Mouse (Mus musculus) midbrain, embryonic 15.5 days (tissue): ENCODE data around the gene Thap3. TPM values are rescaled to one million over a fixed set of nuclear protein-coding genes. Genes with fewer than 3 reads are reported as not detected.

ENCODE experiments used
- ATAC-seq: fragments of 200-750 bp; cut with Nextera tagmentation; replicated peaks from 2 replicates; pipeline ENCODE4 v1.8.0; 2017; ENCODE audit warnings: moderate TSS enrichment
- H3K27ac ChIP-seq: fragments of 300-500 bp; sonication (generic); 2 replicates; pipeline ENCODE4 v1.5.1; 2015; ENCODE audit warnings: mild to moderate bottlenecking, inconsistent platforms
- H3K27me3 ChIP-seq: fragments of 300-500 bp; sonication (generic); replicated peaks from 2 replicates; pipeline ENCODE4 v1.6.1; 2015; ENCODE audit warnings: inconsistent platforms
- H3K36me3 ChIP-seq: fragments of 300-500 bp; sonication (generic); replicated peaks from 2 replicates; pipeline ENCODE4 v1.6.1; 2015; ENCODE audit warnings: inconsistent platforms
- H3K4me1 ChIP-seq: fragments of 300-500 bp; sonication (generic); 2 replicates; pipeline ENCODE4 v1.6.1; 2015; ENCODE audit warnings: inconsistent platforms
- H3K4me2 ChIP-seq: fragments of 300-500 bp; sonication (generic); 2 replicates; pipeline ENCODE4 v1.6.1; 2015; ENCODE audit warnings: inconsistent platforms, mild to moderate bottlenecking, moderate library complexity
- H3K4me3 ChIP-seq: fragments of 300-500 bp; sonication (generic); 2 replicates; pipeline ENCODE4 v1.5.1; 2015; ENCODE audit warnings: mild to moderate bottlenecking, inconsistent platforms
- H3K9ac ChIP-seq: fragments of 300-500 bp; sonication (generic); 2 replicates; pipeline ENCODE4 v1.6.1; 2015; ENCODE audit warnings: mild to moderate bottlenecking, inconsistent platforms
- H3K9me3 ChIP-seq: fragments of 300-500 bp; sonication (generic); 2 replicates; pipeline ENCODE4 v1.6.1; 2016; ENCODE audit warnings: inconsistent platforms
- WGBS: fragments of 180-500 bp; shearing (Covaris S2); methylation state at CpG from one replicate; pipeline ENCODE4 v1.1.7; 2015; ENCODE audit warnings: mixed read lengths; 5-methylcytosine and 5-hydroxymethylcytosine counted together
- polyA plus RNA-seq: library from polyadenylated mRNA; unstranded; fragments of >200 nt; fragmentation: Nextera tagmentation; extraction: Ambion mirVana; gene quantifications from 2 replicates; pipeline ENCODE4 v1.2.1, GENCODE M21; 2015

The Thap3 gene
- polyA plus RNA-seq, 1 experiment from 2014 or later: 38.3 TPM

DNA sequence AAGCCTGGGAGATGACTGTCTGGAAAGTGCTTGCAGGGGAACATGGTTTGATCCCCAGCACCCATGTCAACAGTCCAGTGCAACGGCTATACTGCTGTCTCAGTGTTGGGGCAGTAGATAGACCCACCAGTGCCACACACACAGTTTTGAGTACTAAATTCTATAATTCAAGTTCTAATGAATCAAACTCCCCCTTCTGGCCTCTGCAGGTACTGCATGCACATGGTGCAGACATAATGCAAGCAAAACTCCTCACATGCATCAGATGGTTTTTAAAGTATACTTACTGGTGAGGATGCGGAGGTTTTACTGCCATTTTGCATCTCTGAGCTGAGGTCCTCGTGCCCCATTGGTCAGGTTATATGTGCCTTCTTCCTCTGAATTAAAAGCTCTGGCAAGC, 13.4 kb downstream of the Thap3 start:
- ATAC-seq: no peak
- no peak overlapping the region for H3K9ac ChIP-seq
- no peaks in the 10 kb centered on the region for H3K9me3 ChIP-seq
- H3K27me3 ChIP-seq: no peaks in the 10 kb centered on the region
- H3K4me2 ChIP-seq: no peak overlapping the region
- no peaks in the 10 kb centered on the region; the same call in 1 of the 2 replicates for H3K4me1 ChIP-seq
- no peak overlapping the region for H3K27ac ChIP-seq
- 98% methylated on average over 3 of the region's 3 CpGs for WGBS
- no peak overlapping the region for H3K4me3 ChIP-seq
- H3K36me3 ChIP-seq: peaks cover 30% of the 10 kb centered on the region

DNA sequence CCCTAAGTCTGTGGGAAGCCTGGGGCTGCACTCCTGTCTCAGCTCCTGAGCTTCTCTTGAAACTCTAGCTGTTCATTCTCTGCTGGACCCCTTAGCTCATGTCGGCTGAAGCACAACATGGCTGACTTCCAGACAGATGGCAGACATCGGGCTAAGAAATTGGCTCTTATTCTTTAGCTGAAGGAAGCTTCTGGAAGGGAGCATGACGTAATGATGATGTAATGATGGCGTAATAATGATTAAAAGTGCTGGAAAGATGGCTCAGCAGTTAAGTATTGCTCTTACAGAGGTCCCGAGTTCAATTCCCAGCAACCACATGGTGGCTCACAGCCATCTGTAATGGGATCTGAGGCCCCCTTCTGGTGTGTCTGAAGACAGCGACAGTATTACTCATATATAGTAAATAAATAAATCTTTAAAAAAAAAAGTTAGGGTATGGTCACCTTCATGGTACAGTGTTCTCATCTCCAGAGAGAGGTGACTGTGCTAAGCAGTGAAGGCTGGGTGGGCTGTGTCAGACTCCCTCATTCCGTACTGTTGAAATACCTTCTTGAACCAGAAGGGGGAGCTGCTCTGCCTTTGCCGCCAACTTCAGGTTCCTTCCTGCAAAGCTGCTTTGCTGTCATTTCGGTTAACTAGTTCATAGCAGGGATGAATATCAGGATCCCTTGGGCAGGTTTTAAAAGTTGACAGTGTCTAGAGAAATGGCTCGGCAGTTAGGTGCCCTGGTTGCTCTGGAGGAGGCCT, 16.4 kb downstream of the Thap3 start:
- ATAC-seq: no peak
- peaks cover 24% of the 10 kb centered on the region; the same call in 1 of the 2 replicates for H3K36me3 ChIP-seq
- no peaks in the 10 kb centered on the region for H3K27me3 ChIP-seq
- no peaks in the 10 kb centered on the region for H3K9me3 ChIP-seq
- no peak overlapping the region for H3K9ac ChIP-seq
- H3K27ac ChIP-seq: no peak overlapping the region
- no peaks in the 10 kb centered on the region for H3K4me1 ChIP-seq
- no peak overlapping the region for H3K4me2 ChIP-seq
- no peak overlapping the region for H3K4me3 ChIP-seq
- WGBS: 69% methylated on average over 10 of the region's 10 CpGs

DNA sequence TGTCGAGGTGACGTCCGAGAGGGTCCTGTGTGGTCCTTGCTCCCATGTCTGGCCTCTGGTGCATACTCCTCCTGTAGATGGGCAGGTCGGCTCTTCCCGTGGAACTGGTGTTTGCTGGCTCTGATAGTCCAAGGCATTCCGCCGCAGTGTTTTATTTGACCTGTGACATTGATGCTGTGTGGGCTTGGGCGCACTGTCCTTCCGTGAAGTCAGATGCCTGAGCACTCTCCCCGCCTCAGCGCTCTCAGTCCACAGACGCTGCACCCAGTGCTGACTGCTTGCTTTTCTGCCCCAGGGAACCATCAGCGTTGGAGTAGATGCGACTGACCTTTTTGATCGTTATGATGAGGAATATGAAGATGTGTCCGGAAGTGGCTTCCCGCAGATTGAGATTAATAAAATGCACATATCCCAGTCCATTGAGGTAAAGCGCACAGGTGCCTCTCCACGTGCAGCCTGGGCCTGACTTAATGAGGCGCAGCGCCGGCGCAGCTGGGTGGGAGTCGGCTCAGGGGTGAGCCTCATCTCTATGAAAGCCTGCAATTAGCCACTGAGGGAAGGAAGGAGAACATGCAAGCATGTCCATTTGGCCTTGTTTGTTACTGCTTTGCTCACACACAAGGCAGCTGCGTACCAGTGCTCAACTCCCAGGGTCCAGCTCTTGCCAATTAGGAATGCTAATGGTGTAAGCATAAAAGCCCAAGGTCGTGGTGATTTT, 20.4 kb downstream of the Thap3 start:
- H3K36me3 ChIP-seq: peaks cover 11% of the 10 kb centered on the region; the same call in 1 of the 2 replicates
- no peak for ATAC-seq
- no peaks in the 10 kb centered on the region for H3K27me3 ChIP-seq
- 79% methylated on average over 26 of the region's 26 CpGs for WGBS
- H3K4me2 ChIP-seq: no peak overlapping the region
- H3K9me3 ChIP-seq: no peaks in the 10 kb centered on the region
- H3K4me3 ChIP-seq: no peak overlapping the region
- H3K9ac ChIP-seq: no peak overlapping the region
- H3K4me1 ChIP-seq: no peaks in the 10 kb centered on the region
- H3K27ac ChIP-seq: no peak overlapping the region

DNA sequence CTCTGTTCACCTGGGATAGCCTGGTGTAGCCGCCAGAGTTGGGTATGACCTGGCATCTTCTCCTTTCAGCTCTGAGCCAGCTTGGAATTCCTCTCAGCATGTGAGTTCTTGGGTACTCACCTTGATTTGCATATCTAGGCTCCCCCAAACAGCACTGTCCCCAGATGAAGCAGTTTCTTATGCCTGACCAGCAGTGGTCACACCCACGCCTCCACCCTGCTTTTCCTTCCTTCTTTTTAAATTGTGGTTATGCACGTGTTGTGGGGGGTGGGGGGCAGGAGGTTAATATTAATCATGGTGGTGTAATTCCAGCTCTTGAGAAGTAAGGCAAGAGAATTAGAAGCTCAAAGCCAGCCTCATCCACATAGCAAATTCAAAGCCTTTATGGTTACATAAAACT, 26.0 kb downstream of the Thap3 start:
- Histone ChIP-seq H3K9me3 (no peaks in the 10 kb centered on the region), H3K4me3 (no peak overlapping the region), H3K36me3 (peaks cover 15% of the 10 kb centered on the region; the same call in 1 of the 2 replicates), H3K9ac (no peak overlapping the region), H3K27me3 (no peaks in the 10 kb centered on the region), H3K27ac (no peak overlapping the region), H3K4me2 (no peak overlapping the region), H3K4me1 (no peaks in the 10 kb centered on the region)
- 96% methylated on average over 3 of the region's 3 CpGs for WGBS
- no peak for ATAC-seq

DNA sequence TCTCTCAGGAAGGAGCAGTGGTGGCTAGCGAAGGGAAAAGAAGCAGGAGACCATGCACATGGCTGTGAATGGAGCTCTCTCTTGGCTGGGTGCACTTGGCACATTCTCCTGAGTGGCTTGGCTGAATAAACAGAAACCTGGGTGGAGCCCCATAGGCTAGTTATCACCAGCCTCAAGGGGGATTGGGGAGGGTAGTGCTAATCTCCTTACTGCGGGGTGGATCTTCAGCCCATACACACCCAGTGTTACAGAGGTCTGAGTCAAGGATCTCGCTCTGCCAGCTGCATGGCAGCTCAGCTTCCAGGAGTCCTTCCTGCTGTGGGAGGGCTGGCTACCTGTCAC, 28.3 kb downstream of the Thap3 start:
- Histone ChIP-seq H3K4me1 (no peaks in the 10 kb centered on the region), H3K9ac (no peak overlapping the region), H3K9me3 (no peaks in the 10 kb centered on the region), H3K4me3 (no peak overlapping the region), H3K4me2 (no peak overlapping the region), H3K27ac (no peak overlapping the region), H3K27me3 (no peaks in the 10 kb centered on the region), H3K36me3 (peaks cover 31% of the 10 kb centered on the region)
- no peak for ATAC-seq
- WGBS: 79% methylated on average over 3 of the region's 3 CpGs

DNA sequence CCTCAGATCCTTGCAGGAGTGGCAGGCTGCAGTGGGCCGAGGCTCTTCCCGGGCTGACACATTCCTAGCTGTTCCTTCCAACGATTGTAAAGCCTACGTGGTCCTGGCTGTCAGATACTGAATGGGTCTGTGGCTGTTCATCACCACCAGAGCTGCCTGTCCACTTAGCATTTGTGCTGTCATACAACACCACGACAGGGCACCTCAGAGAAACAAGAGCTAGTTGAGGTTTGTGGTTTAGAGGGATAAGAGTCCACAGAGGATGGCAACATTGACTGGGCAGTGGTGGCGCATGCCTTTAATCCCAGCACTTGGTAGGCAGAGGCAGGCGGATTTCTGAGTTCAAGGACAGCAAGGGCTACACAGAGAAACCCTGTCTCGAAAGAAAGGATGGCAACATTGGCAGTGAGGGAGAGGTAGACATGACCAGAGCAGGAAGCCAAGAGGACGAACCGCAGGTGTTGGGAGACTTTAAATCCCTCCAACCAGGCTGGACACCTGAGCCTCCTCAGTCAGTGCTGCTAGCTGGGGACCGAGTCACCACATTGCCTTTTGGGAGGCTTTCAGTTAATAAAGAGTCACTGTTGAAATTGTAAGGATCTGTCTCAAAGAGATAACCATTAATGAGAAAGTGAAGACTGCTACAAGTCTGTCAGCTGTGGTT, 28.8 kb downstream of the Thap3 start:
- ATAC-seq: no peak
- 91% methylated on average over 11 of the region's 11 CpGs for WGBS
- Histone ChIP-seq H3K9ac (no peak overlapping the region), H3K27ac (no peak overlapping the region), H3K4me3 (no peak overlapping the region), H3K4me1 (no peaks in the 10 kb centered on the region), H3K36me3 (peaks cover 31% of the 10 kb centered on the region), H3K9me3 (no peaks in the 10 kb centered on the region), H3K27me3 (no peaks in the 10 kb centered on the region), H3K4me2 (no peak overlapping the region)

DNA sequence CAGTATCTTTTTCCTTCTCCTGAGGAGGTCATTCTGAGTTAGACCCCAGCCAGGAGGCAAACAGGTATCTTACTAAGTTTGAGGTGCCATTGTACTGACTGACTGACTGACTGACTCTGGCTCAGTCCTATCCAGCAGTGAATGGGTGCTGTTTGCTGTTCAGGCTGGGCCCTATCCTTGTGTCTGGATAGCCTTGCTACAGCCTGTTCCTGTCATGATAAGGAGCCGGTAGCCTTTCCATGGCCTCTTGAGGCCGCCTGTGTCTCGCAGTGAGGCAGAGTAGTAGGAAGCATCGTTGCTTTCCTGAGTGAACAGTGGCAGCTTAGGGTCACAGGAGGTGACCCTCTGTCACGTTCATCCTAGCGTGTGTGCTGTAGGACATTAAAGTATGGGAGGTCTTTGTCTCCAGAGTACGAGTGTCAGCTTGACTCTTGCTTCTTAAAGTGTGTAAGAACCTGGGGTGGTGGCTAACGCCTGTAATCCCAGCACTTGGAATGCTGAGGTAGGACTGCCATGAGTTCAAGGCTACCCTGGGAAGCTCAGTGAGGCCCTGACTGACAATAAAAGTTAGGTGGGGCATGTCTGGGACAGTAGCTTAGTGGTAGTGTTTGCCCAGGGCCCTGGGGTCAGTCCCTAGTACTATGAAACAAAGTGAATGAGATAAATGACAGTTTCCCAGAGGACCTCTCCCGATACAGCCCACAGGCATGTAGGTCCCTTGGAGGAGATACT, 31.0 kb downstream of the Thap3 start:
- Histone ChIP-seq H3K4me2 (no peak overlapping the region), H3K27ac (no peak overlapping the region), H3K27me3 (no peaks in the 10 kb centered on the region), H3K9me3 (no peaks in the 10 kb centered on the region), H3K4me3 (no peak overlapping the region), H3K4me1 (no peaks in the 10 kb centered on the region), H3K9ac (no peak overlapping the region), H3K36me3 (peaks cover 38% of the 10 kb centered on the region)
- 92% methylated on average over 9 of the region's 9 CpGs for WGBS
- no peak for ATAC-seq

DNA sequence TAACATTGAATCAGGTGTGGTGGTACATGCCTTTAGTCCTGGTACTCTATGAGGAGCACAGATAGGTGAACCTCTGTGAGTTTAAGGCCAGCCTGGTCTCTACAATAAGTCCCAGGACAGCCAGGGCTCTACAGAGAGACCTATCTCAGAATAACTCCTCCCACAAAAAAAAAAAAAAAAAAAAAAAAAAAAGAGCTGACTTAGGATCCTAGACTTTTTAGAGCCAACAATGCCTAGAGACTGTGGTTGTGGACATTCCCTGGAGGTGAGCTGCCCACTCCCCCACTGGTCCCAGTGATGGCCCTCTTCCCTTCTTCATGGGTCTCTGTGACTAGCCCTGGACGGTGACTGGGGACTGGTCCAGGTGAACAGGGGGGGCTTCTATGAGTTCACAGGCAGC, 33.0 kb downstream of the Thap3 start:
- Histone ChIP-seq H3K4me1 (no peaks in the 10 kb centered on the region), H3K4me3 (no peak overlapping the region), H3K9ac (no peak overlapping the region), H3K4me2 (no peak overlapping the region), H3K27ac (no peak overlapping the region), H3K36me3 (peaks cover 38% of the 10 kb centered on the region), H3K27me3 (no peaks in the 10 kb centered on the region), H3K9me3 (no peaks in the 10 kb centered on the region)
- 91% methylated on average over 1 of the region's 1 CpGs for WGBS
- no peak for ATAC-seq

DNA sequence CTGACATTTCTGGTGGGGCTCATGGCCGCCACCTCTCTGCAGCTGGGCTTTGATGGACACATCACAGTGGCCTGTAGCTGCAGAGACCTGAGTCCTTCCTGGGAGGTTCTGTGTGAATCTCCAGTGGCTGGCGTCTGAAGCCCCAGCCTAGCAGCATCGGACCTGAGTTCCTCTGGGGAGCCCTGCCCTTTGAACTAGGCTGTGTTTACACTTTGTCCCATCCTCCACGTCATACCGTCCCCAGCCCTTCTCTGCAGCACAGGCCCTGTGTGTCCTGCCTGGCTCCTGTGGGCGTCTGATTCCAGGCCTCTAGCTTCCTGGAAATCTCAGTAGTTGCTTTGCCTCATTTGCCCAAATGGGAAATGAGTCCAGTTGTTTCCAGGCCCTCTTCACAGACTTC, 35.6 kb downstream of the Thap3 start:
- Histone ChIP-seq H3K9ac (no peak overlapping the region), H3K9me3 (no peaks in the 10 kb centered on the region), H3K27ac (no peak overlapping the region), H3K27me3 (no peaks in the 10 kb centered on the region), H3K4me3 (no peak overlapping the region), H3K36me3 (peaks cover 32% of the 10 kb centered on the region), H3K4me2 (no peak overlapping the region), H3K4me1 (no peaks in the 10 kb centered on the region)
- WGBS: 92% methylated on average over 6 of the region's 6 CpGs
- ATAC-seq: no peak

DNA sequence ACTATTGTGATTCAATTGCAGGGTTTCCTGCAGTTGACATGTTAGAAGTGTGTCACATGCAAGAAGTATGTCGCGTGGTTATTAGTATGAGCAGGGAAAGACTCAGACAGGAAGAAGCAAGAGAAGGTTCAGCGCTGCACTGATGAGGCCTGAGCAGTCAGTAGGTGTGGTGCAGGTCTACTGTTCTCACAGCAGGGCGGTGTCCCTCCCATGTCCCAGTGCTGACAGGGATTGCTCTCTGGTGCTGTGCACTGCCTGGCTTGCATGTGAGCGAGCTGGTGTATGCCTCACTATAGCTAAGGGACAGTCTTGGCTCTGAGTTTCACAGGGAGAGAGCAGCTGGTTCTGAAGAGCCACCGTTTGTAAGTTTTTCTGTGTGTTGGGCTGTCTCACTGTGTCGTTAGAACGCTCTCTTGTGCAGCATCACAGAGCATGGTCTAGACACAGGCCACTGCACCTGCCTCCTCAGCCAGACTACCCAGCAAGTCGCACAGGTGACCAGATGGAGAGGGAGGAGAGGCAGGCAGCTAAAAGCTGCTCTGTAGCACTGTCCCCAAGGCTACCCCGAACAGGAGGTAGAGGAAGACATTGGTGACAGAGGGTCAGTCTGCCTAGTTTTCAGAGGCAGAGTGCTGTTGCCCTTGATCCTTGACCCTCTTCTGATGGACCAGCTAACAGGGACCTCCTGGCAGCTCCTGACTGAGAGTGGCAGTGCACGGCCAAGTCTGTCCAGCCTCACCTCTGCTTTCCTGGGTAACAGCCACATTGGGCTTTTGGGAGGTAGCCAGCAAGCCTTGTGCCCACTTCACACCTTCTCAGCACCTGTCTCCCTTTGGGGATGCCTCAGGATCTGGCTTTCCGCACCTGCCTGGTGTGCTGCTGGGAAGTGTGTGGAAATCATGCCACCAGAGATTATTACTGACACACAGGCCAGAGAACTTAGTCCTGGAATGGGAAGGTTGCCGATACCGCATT, 40.0 kb downstream of the Thap3 start:
- Histone ChIP-seq H3K36me3 (peaks cover 10% of the 10 kb centered on the region; the same call in 1 of the 2 replicates), H3K27ac (no peak overlapping the region), H3K4me1 (no peaks in the 10 kb centered on the region), H3K9ac (no peak overlapping the region), H3K9me3 (no peaks in the 10 kb centered on the region), H3K4me2 (no peak overlapping the region), H3K27me3 (no peaks in the 10 kb centered on the region), H3K4me3 (no peak overlapping the region)
- 93% methylated on average over 14 of the region's 14 CpGs for WGBS
- ATAC-seq: no peak

DNA sequence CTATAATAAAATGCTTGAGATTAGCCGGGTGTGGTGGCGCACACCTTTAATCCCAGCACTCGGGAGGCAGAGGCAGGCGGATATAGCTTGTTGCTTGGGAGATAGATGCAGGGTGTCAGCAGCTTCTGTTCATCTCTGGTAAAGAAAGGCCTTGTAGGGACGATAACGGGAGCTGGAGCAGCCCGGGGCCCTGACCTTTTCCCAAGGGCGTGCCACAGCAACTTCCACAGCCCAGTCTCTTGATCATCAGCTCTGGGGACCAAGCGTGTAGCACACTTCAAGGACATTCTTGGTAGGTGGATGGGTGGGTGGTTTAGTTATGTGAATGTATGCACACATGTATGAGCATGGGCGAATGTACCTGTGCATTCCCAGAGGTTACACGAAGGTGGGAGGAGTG, 42.6 kb downstream of the Thap3 start:
- H3K4me3 ChIP-seq: no peak overlapping the region
- no peaks in the 10 kb centered on the region for H3K36me3 ChIP-seq
- H3K9me3 ChIP-seq: no peaks in the 10 kb centered on the region
- no peaks in the 10 kb centered on the region for H3K4me1 ChIP-seq
- no peak overlapping the region for H3K27ac ChIP-seq
- no peak overlapping the region for H3K9ac ChIP-seq
- H3K27me3 ChIP-seq: no peaks in the 10 kb centered on the region
- no peak overlapping the region for H3K4me2 ChIP-seq
- 90% methylated on average over 11 of the region's 11 CpGs for WGBS
- no peak for ATAC-seq
